Mouse (Mus musculus) liver, embryonic 14.5 days (tissue): ENCODE results near the gene Gna11. TPM values are rescaled to one million over a fixed set of nuclear protein-coding genes. Genes with fewer than 3 reads are reported as not detected.

Experiments used
- ATAC-seq: fragments of 200-750 bp; cut with Nextera tagmentation; 2 replicates; pipeline ENCODE4 v1.8.0; 2017; ENCODE audit warnings: moderate number of reproducible peaks, mild to moderate bottlenecking, moderate library complexity; ENCODE audit not compliant: insufficient read depth
- DNase-seq, 3 experiments: peaks; one replicate each; pipeline ENCODE4 v3.0.0-alpha.2; 2012 to 2013; ENCODE audit warnings: low read depth in 3 of 3, low spot score in 3 of 3
- H3K27ac ChIP-seq: fragments of 300-500 bp; sonication (generic); 2 replicates; pipeline ENCODE4 v1.5.1; 2014; ENCODE audit warnings: moderate library complexity, mild to moderate bottlenecking, control low read depth, inconsistent platforms
- H3K27me3 ChIP-seq: fragments of 300-500 bp; sonication (generic); 2 replicates; pipeline ENCODE4 v1.6.1; 2014; ENCODE audit warnings: mild to moderate bottlenecking, low read length, moderate library complexity; ENCODE audit not compliant: control insufficient read depth, insufficient read depth
- H3K36me3 ChIP-seq: fragments of 300-500 bp; sonication (generic); replicated peaks from 2 replicates; pipeline ENCODE4 v1.6.1; 2014; ENCODE audit warnings: low read depth; ENCODE audit not compliant: control insufficient read depth, insufficient read depth
- H3K4me1 ChIP-seq, 2 experiments: fragments of 200-500 bp in 1 of 2; fragments of 300-500 bp in 1 of 2; sonication (generic) in 1 of 2; replicated peaks; 2 replicates each; pipeline ENCODE4 v1.6.1; 2012 to 2014; ENCODE audit warnings: antibody characterized with exemption in 1 of 2, inconsistent platforms in 1 of 2, low read length in 1 of 2; ENCODE audit not compliant: control insufficient read depth in 2 of 2, insufficient read depth in 2 of 2
- H3K4me2 ChIP-seq: fragments of 300-500 bp; sonication (generic); 2 replicates; pipeline ENCODE4 v1.6.1; 2014; ENCODE audit warnings: low read depth, mild to moderate bottlenecking, control low read depth, moderate library complexity
- H3K4me3 ChIP-seq, 2 experiments: fragments of 200-500 bp in 1 of 2; fragments of 300-500 bp in 1 of 2; sonication (generic) in 1 of 2; 2 replicates each; pipeline ENCODE4 v1.5.1; 2012 to 2014; ENCODE audit warnings: low read depth in 2 of 2, low read length in 2 of 2, mild to moderate bottlenecking in 2 of 2, control low read depth in 1 of 2, inconsistent platforms in 1 of 2, moderate library complexity in 1 of 2; ENCODE audit not compliant: insufficient read depth in 1 of 2
- H3K9ac ChIP-seq: fragments of 300-500 bp; sonication (generic); replicated peaks from 2 replicates; pipeline ENCODE4 v1.6.1; 2014; ENCODE audit warnings: mild to moderate bottlenecking, control low read depth, moderate library complexity
- H3K9me3 ChIP-seq: fragments of 300-500 bp; sonication (generic); 2 replicates; pipeline ENCODE4 v1.6.1; 2016; ENCODE audit warnings: low read length, mixed read lengths; ENCODE audit not compliant: control insufficient read depth
- CTCF ChIP-seq: IDR thresholded peaks from 2 replicates; pipeline ENCODE4 v1.5.1; 2016; ENCODE audit warnings: antibody characterized with exemption, low read depth, control low read depth
- EP300 ChIP-seq: IDR thresholded peaks from 2 replicates; pipeline ENCODE4 v1.6.1; 2016; ENCODE audit warnings: antibody characterized with exemption, low read depth
- WGBS: fragments of 180-500 bp; shearing (Covaris S2); extraction: QIAGEN DNeasy Blood & Tissue Kit; methylation state at CpG from one replicate; pipeline ENCODE4 v1.1.7; 2014; ENCODE audit not compliant: insufficient replicate concordance; 5-methylcytosine and 5-hydroxymethylcytosine counted together
- polyA plus RNA-seq, 2 experiments: library from polyadenylated mRNA; depleted of rRNA in 1 of 2; stranded (reverse) in 1 of 2; unstranded in 1 of 2; fragments of >200 nt; fragmentation: Nextera tagmentation in 1 of 2; extraction: Ambion mirVana in 1 of 2; gene quantifications; 2 replicates each; pipeline versions ENCODE4 v1.2.1 to v1.2.3; 2012 to 2014

Gna11 gene
- polyA plus RNA-seq, 2 experiments, result 17.0 to 17.4 TPM

GRCm38 (mm10) chr10:81523570-81523969 lies 21.4 kb downstream of the Gna11 start:
- no peak for DNase-seq
- Histone ChIP-seq H3K9me3 (no peaks in the 10 kb centered on the region), H3K27ac (peak overlapping the region; percentile 24; the same call in 1 of the 2 replicates), H3K4me2 (peak overlapping the region; percentile 69), H3K4me1 (peaks cover 25 to 31% of the 10 kb centered on the region in 2 experiments), H3K9ac (peak overlapping the region; percentile 53), H3K4me3 (peak overlapping the region; percentile 17 to 49), H3K36me3 (no peaks in the 10 kb centered on the region), H3K27me3 (no peaks in the 10 kb centered on the region)
- peak; percentile 18; the same call in 1 of the 2 replicates for ATAC-seq
- TF ChIP-seq EP300 (no peak), CTCF (no peak)
- 3% methylated on average over 19 of the region's 19 CpGs for WGBS

GRCm38 (mm10) chr10:81523142-81523541 lies 21.8 kb downstream of the Gna11 start:
- Histone ChIP-seq H3K36me3 (no peaks in the 10 kb centered on the region), H3K9me3 (no peaks in the 10 kb centered on the region), H3K4me3 (peak overlapping the region; percentile 17 to 49), H3K27me3 (no peaks in the 10 kb centered on the region), H3K27ac (no peak overlapping the region), H3K4me2 (peak overlapping the region; percentile 69), H3K4me1 (peaks cover 25 to 36% of the 10 kb centered on the region in 2 experiments), H3K9ac (peak overlapping the region; percentile 53; the same call in 1 of the 2 replicates)
- no peak for TF ChIP-seq CTCF
- TF ChIP-seq EP300, result no peak
- WGBS, result 25% methylated on average over 6 of the region's 6 CpGs
- no peak for DNase-seq
- ATAC-seq, result no peak

DNA sequence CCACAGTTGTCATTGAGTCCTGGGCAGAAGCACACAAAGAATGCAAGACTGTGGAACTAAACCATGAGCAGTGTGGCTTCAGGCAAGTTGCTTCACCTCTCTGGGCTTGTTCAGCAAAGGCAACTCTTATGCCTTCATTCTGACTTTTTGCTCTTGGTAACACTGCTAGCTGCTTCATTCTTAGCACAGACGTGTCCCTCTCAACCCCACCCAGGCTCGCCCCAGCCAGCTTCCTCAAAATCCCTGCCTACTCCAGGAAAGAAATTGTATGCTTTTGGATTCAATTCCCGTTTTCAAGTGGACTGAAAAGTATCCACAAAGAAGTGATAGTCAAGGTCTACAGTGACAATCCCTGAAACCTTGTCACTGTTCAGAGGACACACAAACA lies 25.0 kb downstream of the Gna11 start:
- H3K4me2 ChIP-seq, result no peak overlapping the region; the same call in 1 of the 2 replicates
- 21% methylated on average over 3 of the region's 3 CpGs for WGBS
- no peaks in the 10 kb centered on the region for H3K27me3 ChIP-seq
- peaks cover 25 to 43% of the 10 kb centered on the region in 2 experiments for H3K4me1 ChIP-seq
- H3K9ac ChIP-seq, result no peak overlapping the region
- H3K27ac ChIP-seq, result no peak overlapping the region
- no peak for TF ChIP-seq CTCF
- H3K36me3 ChIP-seq, result no peaks in the 10 kb centered on the region
- no peak overlapping the region for H3K4me3 ChIP-seq
- H3K9me3 ChIP-seq, result no peaks in the 10 kb centered on the region
- DNase-seq (no peak), ATAC-seq (no peak)

- Histone ChIP-seq H3K9ac (no peak overlapping the region), H3K4me3 (no peak overlapping the region), H3K4me1 (peaks cover 22 to 37% of the 10 kb centered on the region in 2 experiments), H3K9me3 (no peaks in the 10 kb centered on the region), H3K27me3 (no peaks in the 10 kb centered on the region), H3K27ac (peak overlapping the region; percentile 38), H3K4me2 (no peak overlapping the region; the same call in 1 of the 2 replicates), H3K36me3 (no peaks in the 10 kb centered on the region)
- ATAC-seq (peak; percentile 78), DNase-seq (peak in 1 of 3 experiments; percentile 47)
- TF ChIP-seq EP300, result peak; percentile 78
- no peak for TF ChIP-seq CTCF
- 6% methylated on average over 6 of the region's 6 CpGs for WGBS
Measured at GRCm38 (mm10) chr10:81519227-81519977, 25.6 kb downstream of the Gna11 start.

DNA sequence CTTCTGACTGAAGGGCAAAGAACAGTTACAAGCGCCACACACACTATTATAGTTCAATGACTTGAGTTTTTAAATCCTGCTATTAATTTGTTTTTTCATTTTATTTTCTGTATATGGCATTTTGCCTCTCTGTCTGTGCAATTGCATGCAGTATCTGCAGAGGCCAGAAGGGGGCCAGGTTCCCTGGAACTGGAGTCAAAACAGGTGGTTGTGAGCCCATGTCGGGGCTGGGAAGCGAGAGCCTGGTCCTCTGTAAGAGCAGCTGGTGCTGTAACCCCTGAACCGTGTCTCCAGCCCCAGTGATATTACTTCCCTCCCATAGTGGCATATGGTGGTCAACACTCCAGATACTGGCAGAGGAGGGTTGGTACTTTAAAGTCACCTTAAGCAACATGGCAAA lies 26.4 kb downstream of the Gna11 start:
- no peak overlapping the region for H3K9ac ChIP-seq
- TF ChIP-seq EP300 (no peak), CTCF (peak; percentile 83)
- peak in 1 of 3 experiments; percentile 45 for DNase-seq
- no peak overlapping the region; the same call in 1 of the 2 replicates for H3K27ac ChIP-seq
- WGBS, result 16% methylated on average over 4 of the region's 4 CpGs
- H3K27me3 ChIP-seq, result no peaks in the 10 kb centered on the region
- H3K4me2 ChIP-seq, result no peak overlapping the region
- H3K4me3 ChIP-seq, result no peak overlapping the region
- H3K4me1 ChIP-seq, result peaks cover 17 to 32% of the 10 kb centered on the region in 2 experiments
- H3K36me3 ChIP-seq, result no peaks in the 10 kb centered on the region; the same call in 1 of the 2 replicates
- peak; percentile 17; the same call in 1 of the 2 replicates for ATAC-seq
- H3K9me3 ChIP-seq, result no peaks in the 10 kb centered on the region
